Mouse (Mus musculus) forebrain, embryonic 15.5 days (tissue): ENCODE data around the gene Tex9. TPM values are rescaled to one million over a fixed set of nuclear protein-coding genes. Genes with fewer than 3 reads are reported as not detected.

ENCODE experiments used
- ATAC-seq: fragments of 200-750 bp; cut with Nextera tagmentation; replicated peaks from 2 replicates; pipeline ENCODE4 v1.8.0; 2017; ENCODE audit warnings: mild to moderate bottlenecking, moderate TSS enrichment, moderate library complexity
- H3K27ac ChIP-seq: fragments of 300-500 bp; sonication (generic); replicated peaks from 2 replicates; pipeline ENCODE4 v1.5.1; 2015; ENCODE audit warnings: mild to moderate bottlenecking, inconsistent platforms
- H3K27me3 ChIP-seq: fragments of 300-500 bp; sonication (generic); 2 replicates; pipeline ENCODE4 v1.6.1; 2015; ENCODE audit warnings: inconsistent platforms
- H3K36me3 ChIP-seq: fragments of 300-500 bp; sonication (generic); 2 replicates; pipeline ENCODE4 v1.6.1; 2015; ENCODE audit warnings: mild to moderate bottlenecking, inconsistent platforms
- H3K4me1 ChIP-seq: fragments of 300-500 bp; sonication (generic); 2 replicates; pipeline ENCODE4 v1.6.1; 2015; ENCODE audit warnings: inconsistent platforms
- H3K4me2 ChIP-seq: fragments of 300-500 bp; sonication (generic); replicated peaks from 2 replicates; pipeline ENCODE4 v1.6.1; 2015; ENCODE audit warnings: mild to moderate bottlenecking, inconsistent platforms
- H3K4me3 ChIP-seq: fragments of 300-500 bp; sonication (generic); 2 replicates; pipeline ENCODE4 v1.5.1; 2015; ENCODE audit warnings: mild to moderate bottlenecking, inconsistent platforms
- H3K9ac ChIP-seq: fragments of 300-500 bp; sonication (generic); replicated peaks from 2 replicates; pipeline ENCODE4 v1.6.1; 2015; ENCODE audit warnings: mild to moderate bottlenecking, inconsistent platforms
- H3K9me3 ChIP-seq: fragments of 300-500 bp; sonication (generic); 2 replicates; pipeline ENCODE4 v1.6.1; 2016; ENCODE audit warnings: inconsistent platforms
- WGBS: fragments of 180-500 bp; shearing (Covaris S2); methylation state at CpG from one replicate; pipeline ENCODE4 v1.1.7; 2015; ENCODE audit warnings: mixed read lengths; 5-methylcytosine and 5-hydroxymethylcytosine counted together
- polyA plus RNA-seq: library from polyadenylated mRNA; unstranded; fragments of >200 nt; fragmentation: Nextera tagmentation; extraction: Ambion mirVana; gene quantifications from 2 replicates; pipeline ENCODE4 v1.2.1, GENCODE M21; 2015

Gene Tex9
- polyA plus RNA-seq, 1 experiment from 2014 or later, result 39.9 TPM

DNA sequence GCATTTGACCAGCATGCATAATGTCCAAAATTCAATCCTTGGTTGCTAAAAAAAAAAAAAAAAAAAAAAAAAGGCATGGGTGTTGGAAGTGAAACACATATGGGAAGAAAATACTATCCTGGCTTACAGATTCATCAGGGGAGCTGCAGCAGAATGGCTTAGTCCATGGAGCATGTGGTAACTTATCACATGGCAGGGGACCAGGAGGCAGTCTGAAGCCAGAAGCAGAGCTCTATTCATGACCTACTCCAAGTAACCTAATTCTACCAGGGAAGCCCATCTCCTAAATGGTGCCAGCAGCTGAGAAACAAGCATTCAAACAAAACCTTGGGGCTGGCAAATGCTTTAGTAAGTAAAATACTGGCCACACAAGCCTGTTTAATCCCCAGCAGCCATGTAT is 27.2 kb upstream of the Tex9 start:
- Histone ChIP-seq H3K4me3 (no peak overlapping the region), H3K27ac (no peak overlapping the region), H3K36me3 (no peaks in the 10 kb centered on the region), H3K9me3 (no peaks in the 10 kb centered on the region), H3K4me1 (peaks cover 3% of the 10 kb centered on the region; the same call in 1 of the 2 replicates), H3K27me3 (no peaks in the 10 kb centered on the region), H3K9ac (no peak overlapping the region), H3K4me2 (no peak overlapping the region)
- ATAC-seq, result no peak

DNA sequence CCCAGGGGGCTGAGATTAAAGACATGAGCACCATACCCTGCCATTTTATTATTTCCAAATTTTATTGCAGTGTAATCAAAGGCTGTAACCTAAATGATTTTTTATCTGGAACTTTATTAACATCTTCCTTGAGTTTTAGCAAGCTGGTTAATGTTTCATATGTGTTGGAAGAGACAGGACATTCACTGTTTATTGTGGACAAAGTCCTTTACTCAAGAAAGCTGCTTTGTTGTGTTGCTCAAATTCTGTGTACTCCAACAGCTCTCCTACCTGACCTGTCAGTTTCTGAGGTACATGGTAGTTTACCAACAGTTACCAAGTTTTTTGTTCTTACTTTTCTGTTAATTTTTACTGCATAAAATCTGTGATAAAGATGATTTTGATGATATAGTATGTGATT is 23.4 kb upstream of the Tex9 start:
- no peak overlapping the region for H3K4me3 ChIP-seq
- H3K27me3 ChIP-seq, result no peaks in the 10 kb centered on the region
- H3K4me2 ChIP-seq, result no peak overlapping the region
- H3K4me1 ChIP-seq, result peaks cover 15% of the 10 kb centered on the region
- ATAC-seq, result no peak
- no peak overlapping the region for H3K9ac ChIP-seq
- H3K9me3 ChIP-seq, result no peaks in the 10 kb centered on the region
- H3K27ac ChIP-seq, result no peak overlapping the region
- H3K36me3 ChIP-seq, result no peaks in the 10 kb centered on the region

DNA sequence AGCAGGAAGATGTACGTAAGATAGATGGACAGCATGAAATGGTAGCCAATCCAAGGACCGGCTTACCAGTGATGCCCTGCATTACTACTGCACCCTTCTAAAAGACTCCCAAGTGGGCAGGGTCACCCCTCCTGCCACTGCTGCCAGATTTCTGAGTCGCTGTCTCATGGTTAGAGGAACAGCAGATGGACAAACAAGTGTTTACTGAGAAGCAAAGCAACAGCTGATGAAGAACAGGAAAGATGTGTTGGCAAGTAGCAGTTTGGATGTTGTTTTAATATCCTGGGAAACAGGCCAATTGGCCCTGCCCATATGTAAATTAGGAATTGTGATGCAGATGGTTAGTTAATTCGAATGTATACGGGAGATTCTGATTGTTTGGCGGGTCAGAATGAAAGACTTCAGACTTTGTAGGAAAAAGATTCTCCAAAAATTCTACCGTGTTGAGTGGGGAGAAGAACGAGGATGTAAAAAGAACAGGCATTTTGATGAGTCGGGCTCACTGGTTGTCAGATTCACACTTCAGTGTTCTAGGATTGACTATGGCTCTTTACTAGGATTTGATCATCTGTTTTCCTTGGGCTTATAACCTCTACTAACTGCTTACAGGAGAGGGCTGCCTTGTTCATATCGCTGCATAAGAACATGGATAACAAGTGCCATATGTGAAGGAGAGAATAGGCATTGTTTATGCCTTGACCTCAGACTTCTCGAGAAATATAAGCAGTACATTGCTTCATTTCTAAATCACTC is 20.4 kb upstream of the Tex9 start:
- Histone ChIP-seq H3K9ac (no peak overlapping the region), H3K36me3 (no peaks in the 10 kb centered on the region), H3K4me2 (peak overlapping the region; percentile 16), H3K9me3 (no peaks in the 10 kb centered on the region), H3K4me1 (peaks cover 14% of the 10 kb centered on the region), H3K27me3 (no peaks in the 10 kb centered on the region), H3K4me3 (no peak overlapping the region), H3K27ac (peak overlapping the region; percentile 19)
- peak; percentile 79 for ATAC-seq
- 20% methylated on average over 11 of the region's 11 CpGs for WGBS

DNA sequence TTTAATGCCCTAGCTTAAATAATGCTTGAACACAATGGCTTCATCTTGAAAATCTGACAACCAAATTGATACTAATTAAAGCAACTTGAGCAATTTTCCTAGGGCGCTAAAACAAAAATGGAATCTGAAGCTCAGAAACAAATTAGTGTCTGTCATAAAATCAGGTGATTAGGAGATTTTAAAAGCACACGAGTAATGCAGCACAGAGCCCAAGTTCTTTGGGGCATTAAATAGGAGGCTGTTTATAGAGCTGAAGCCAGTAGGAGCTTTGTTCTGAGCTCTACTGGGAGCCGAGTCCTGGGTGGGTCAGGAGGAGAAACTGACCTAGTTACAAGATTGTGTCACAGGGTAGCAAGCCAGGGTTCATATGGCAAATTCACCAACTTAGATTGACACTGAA is 5.2 kb upstream of the Tex9 start:
- Histone ChIP-seq H3K27me3 (no peaks in the 10 kb centered on the region), H3K36me3 (no peaks in the 10 kb centered on the region), H3K4me3 (no peak overlapping the region), H3K9ac (no peak overlapping the region), H3K4me2 (no peak overlapping the region), H3K9me3 (no peaks in the 10 kb centered on the region), H3K4me1 (peaks cover 3% of the 10 kb centered on the region; the same call in 1 of the 2 replicates), H3K27ac (peak overlapping the region; percentile 72)
- WGBS, result 31% methylated on average over 3 of the region's 3 CpGs
- ATAC-seq, result no peak

DNA sequence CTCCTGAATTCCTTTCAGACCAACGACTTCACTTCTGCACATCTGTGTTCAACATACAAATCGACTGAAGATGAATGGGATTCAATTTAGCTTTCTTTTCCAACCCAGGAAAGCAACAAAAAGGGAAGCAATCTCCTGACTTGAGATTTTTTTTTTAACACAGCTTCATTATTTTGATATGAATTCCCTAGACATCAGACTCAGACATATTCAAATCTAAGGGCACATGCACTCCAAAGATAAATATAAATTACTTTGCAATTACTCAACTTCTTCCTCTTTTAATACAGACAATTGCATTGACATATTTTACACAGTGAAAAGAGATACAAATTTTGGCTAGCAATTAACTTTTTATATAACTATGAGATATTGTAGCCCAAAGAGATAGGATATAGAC is 4.7 kb upstream of the Tex9 start:
- H3K27ac ChIP-seq, result peak overlapping the region; percentile 31; the same call in 1 of the 2 replicates
- no peak for ATAC-seq

DNA sequence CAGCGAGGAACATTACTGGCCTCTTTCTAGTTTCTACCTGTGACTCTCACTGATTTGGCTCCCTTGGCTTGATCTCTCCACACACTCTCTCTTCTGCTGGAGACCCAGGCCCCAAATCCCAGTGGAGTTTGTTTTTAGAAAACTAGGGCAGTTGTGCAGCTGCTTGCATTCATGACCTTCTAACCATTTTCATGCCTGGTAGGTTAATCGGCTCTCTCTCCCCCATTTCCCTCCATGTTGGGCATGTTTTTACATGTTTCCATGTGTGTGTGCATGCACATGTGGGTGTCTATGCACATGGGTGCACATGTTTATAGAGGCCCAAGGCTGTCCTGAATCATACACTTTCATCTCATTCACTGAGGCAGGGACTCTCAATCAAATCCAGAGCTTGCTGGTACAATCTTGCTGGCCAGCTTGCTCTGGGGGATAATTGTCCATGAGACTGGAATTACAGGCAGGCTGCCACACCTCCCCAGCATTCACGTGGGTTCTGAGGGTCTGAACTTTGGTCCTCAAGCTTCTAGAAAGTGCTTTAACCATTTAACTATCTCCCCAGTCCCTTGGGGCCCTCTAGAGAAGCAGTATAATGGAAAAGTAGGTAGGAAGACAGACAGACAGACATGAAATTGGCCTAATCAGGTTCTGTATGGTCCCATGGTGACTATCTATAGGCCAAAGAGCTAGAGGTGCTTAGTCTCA is 2.1 kb upstream of the Tex9 start:
- no peaks in the 10 kb centered on the region for H3K36me3 ChIP-seq
- H3K4me1 ChIP-seq, result peaks cover 14% of the 10 kb centered on the region
- no peak overlapping the region for H3K27ac ChIP-seq
- H3K9ac ChIP-seq, result no peak overlapping the region
- H3K4me2 ChIP-seq, result no peak overlapping the region
- ATAC-seq, result no peak
- no peaks in the 10 kb centered on the region for H3K9me3 ChIP-seq
- WGBS, result 91% methylated on average over 3 of the region's 3 CpGs
- H3K27me3 ChIP-seq, result no peaks in the 10 kb centered on the region
- no peak overlapping the region for H3K4me3 ChIP-seq

More for the DNA sequence above, 4.7 kb upstream of the Tex9 start:
- no peak overlapping the region for H3K4me3 ChIP-seq
- H3K4me2 ChIP-seq, result no peak overlapping the region
- no peaks in the 10 kb centered on the region for H3K9me3 ChIP-seq
- WGBS, result 48% methylated on average over 2 of the region's 2 CpGs
- H3K4me1 ChIP-seq, result peaks cover 5% of the 10 kb centered on the region; the same call in 1 of the 2 replicates
- H3K27me3 ChIP-seq, result no peaks in the 10 kb centered on the region
- no peaks in the 10 kb centered on the region for H3K36me3 ChIP-seq
- no peak overlapping the region for H3K9ac ChIP-seq

DNA sequence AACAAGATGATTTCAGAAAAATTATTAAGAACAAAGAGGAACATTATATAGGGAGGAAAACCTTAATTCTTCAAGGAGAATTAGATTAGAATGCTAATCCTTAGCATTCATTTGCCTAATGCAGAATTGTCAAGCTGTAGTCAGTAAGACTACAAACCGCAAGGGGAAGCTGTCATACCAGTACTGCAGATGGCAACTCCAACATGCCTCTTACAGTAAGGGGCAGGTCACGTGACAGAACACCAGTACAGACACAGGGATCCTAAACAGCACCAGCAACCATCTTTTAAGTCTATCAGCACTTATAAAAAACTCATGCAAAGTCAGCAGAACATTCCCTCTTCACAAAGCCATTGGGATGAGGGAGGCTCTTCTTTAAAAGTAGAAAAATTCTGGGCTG is 1.5 kb upstream of the Tex9 start:
- Histone ChIP-seq H3K9ac (no peak overlapping the region), H3K4me3 (no peak overlapping the region), H3K27me3 (no peaks in the 10 kb centered on the region), H3K36me3 (no peaks in the 10 kb centered on the region), H3K4me2 (no peak overlapping the region), H3K4me1 (peaks cover 14% of the 10 kb centered on the region), H3K9me3 (no peaks in the 10 kb centered on the region), H3K27ac (no peak overlapping the region)
- WGBS, result 80% methylated on average over 2 of the region's 2 CpGs
- no peak for ATAC-seq

DNA sequence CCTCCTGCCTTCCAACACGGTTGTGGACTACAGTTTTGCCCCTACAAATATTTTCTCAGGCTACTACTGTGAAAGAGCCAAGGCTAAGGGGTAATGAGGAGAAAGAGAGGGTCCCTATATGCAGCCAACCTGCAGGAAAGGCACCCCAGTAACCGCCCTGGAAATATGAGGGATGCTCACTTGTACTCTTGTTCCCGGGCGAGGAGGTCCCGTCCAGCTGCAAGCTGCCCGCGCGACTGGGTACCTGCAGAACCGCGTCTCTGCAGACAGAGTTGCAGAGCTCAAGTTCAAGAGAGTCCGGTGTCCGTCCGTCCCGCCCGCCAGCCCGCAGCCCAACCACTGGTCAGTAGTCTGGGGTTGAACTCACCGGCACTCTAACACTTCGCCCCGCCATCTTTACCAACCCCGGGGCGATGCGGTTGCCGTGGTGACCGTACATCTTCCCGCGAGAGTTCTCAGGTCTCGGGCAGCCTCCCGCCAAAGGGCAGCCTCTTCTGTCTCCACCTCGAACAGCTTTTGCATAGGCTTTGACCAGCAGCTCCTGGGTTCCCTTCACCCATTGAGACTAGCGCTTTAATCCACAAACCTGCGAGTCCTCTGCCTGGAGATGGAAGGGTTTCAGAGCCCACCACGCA is 336 bp downstream of the Tex9 start:
- peaks cover 14% of the 10 kb centered on the region for H3K4me1 ChIP-seq
- ATAC-seq, result peak; percentile 97
- H3K9ac ChIP-seq, result peak overlapping the region; percentile 51
- peak overlapping the region; percentile 63 for H3K4me2 ChIP-seq
- H3K4me3 ChIP-seq, result peak overlapping the region; percentile 74
- H3K9me3 ChIP-seq, result no peaks in the 10 kb centered on the region
- 0 out of 2 replicates have a peak, but pooled peaks cover 2% of the 10 kb centered on the region for H3K36me3 ChIP-seq
- WGBS, result under 1% methylated on average over 32 of the region's 32 CpGs
- no peaks in the 10 kb centered on the region for H3K27me3 ChIP-seq
- H3K27ac ChIP-seq, result peak overlapping the region; percentile 77

DNA sequence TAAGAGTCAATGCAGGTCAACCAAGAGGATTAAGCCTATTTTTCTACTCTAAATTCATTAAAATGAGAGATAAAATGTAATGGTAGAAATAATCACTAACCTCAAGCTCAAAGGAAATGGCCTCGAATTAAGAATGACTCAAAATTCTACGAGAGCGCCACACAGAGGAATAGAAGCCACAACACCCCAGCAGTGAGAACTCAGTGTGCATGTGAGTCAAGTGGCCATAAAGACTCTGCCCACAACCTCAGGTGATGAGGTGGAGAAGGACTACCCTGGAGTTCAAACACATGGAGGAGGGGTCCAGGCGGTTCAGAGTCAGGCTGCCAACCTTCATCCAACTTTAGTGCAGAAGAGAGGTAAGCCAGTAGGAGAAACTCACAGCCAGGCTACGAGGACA is 2.9 kb downstream of the Tex9 start:
- Histone ChIP-seq H3K4me2 (no peak overlapping the region), H3K27ac (no peak overlapping the region), H3K4me1 (peaks cover 14% of the 10 kb centered on the region), H3K9ac (no peak overlapping the region), H3K9me3 (no peaks in the 10 kb centered on the region), H3K4me3 (no peak overlapping the region), H3K36me3 (0 out of 2 replicates have a peak, but pooled peaks cover 2% of the 10 kb centered on the region), H3K27me3 (no peaks in the 10 kb centered on the region)
- 91% methylated on average over 5 of the region's 5 CpGs for WGBS
- no peak for ATAC-seq

DNA sequence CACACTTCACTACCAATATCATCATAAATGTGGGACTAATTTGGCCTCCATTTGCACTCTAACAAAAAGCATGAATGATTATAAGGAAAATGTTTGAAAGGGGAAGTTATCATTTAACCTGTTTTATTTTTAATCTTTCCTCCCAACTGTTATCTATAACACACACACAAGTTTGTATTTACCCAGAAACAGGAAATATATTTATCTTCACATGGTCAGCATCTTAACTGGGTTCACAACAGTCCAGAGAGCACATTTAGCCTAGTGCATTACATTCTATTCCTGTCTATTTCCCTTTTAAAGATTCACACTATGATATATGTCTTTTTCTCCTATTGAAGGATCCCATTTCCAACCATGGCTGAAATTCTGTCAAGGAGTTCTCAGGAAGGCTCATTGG is 3.5 kb downstream of the Tex9 start:
- H3K36me3 ChIP-seq, result peaks cover 6% of the 10 kb centered on the region; the same call in 1 of the 2 replicates
- peaks cover 14% of the 10 kb centered on the region for H3K4me1 ChIP-seq
- ATAC-seq, result no peak
- H3K27ac ChIP-seq, result no peak overlapping the region
- no peak overlapping the region for H3K4me2 ChIP-seq
- H3K4me3 ChIP-seq, result no peak overlapping the region
- no peaks in the 10 kb centered on the region for H3K27me3 ChIP-seq
- no peaks in the 10 kb centered on the region for H3K9me3 ChIP-seq
- H3K9ac ChIP-seq, result no peak overlapping the region

DNA sequence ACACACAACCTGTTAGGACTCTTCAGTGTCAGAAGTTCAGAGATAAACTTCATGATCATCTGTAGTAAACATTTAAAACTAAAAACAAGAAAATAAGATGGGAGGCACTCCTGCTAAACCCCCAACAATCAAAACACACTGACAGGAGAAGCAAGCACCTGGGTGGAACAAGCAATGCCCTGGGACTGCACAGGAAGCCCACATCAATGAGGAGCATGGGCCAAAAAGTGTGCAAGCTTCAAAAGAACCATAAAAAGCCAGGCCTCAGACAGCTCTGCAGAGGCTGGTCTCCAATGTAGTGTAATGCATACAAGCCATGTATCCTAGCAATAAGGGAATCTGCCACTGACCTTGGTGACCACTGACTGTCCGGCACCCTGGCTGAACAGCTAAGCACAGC is 12.7 kb downstream of the Tex9 start:
- Histone ChIP-seq H3K9ac (no peak overlapping the region), H3K27ac (no peak overlapping the region), H3K36me3 (peaks cover 21% of the 10 kb centered on the region), H3K4me1 (no peaks in the 10 kb centered on the region), H3K27me3 (no peaks in the 10 kb centered on the region), H3K4me3 (no peak overlapping the region), H3K4me2 (no peak overlapping the region), H3K9me3 (no peaks in the 10 kb centered on the region)
- ATAC-seq, result no peak
- 92% methylated on average over 1 of the region's 1 CpGs for WGBS

DNA sequence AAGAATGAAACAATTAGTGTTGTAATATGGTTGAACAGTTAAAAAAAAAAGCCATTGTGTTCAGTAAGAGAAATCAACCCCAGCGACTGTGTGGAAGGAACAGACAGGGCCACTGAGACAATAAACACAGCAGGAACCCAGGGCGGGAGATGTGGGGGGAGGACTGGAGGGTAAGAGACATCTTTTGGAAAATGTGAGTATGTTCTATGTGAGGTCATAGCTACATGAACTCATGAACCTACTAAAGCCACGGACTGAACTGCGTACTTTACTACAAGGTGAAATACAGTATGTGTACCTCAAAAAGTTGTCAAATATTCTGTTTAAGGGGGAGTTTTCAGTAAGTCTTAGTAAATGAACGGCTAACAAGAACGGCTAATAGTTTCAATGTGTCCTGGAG is 14.7 kb downstream of the Tex9 start:
- WGBS, result 78% methylated on average over 6 of the region's 6 CpGs
- Histone ChIP-seq H3K36me3 (peaks cover 24% of the 10 kb centered on the region), H3K9ac (no peak overlapping the region), H3K27me3 (no peaks in the 10 kb centered on the region), H3K27ac (no peak overlapping the region), H3K4me3 (no peak overlapping the region), H3K4me2 (no peak overlapping the region), H3K9me3 (no peaks in the 10 kb centered on the region), H3K4me1 (no peaks in the 10 kb centered on the region)
- ATAC-seq, result no peak
